Mouse (Mus musculus): ENCODE data around the gene Rab44.

DNA sequence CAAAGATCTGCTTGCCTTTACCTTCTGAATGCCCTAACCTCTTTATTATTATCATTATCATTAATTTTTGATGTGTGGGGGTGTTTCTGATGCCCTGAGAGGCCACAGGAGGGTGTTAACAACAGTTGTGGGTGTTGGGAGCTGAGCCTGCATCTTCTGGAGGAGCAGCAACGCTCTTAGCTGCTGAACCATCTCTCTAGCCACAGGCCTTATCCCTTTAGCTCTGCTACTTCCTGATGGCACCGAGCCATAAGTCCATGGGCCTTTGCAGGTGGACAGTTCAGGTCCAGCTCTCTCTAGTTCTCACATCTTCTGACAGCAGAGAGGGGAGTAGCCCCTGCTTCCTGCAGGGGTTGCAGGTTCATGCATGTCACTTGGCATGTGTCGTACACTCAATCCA lies 27.6 kb downstream of the Rab44 start:
- TF ChIP-seq GATA1 (IDR thresholded peaks at IDR 0.05; ENCODE audit: low read length) (no peak), TAL1 (IDR thresholded peaks at IDR 0.05; ENCODE audit: low read length) (no peak)
